Mouse (Mus musculus) heart, embryonic 14.5 days (tissue): ENCODE data around the gene Colgalt2. TPM values are rescaled to one million over a fixed set of nuclear protein-coding genes. Genes with fewer than 3 reads are reported as not detected.
"Not testable (repeated sequence)": the region's sequence is repeated elsewhere in the genome, so short reads cannot be mapped to it uniquely, and the experiment has no call there.

ENCODE experiments used
- ATAC-seq: fragments of 200-750 bp; cut with Nextera tagmentation; 2 replicates; pipeline ENCODE4 v1.8.0; 2017; ENCODE audit warnings: low read depth, moderate TSS enrichment; ENCODE audit not compliant: insufficient number of reproducible peaks, insufficient read depth, low FRiP score
- H3K27ac ChIP-seq, 2 experiments: fragments of 200-500 bp in 1 of 2; fragments of 300-500 bp in 1 of 2; sonication (generic) in 1 of 2; replicated peaks in 1 of 2; 2 replicates each; pipeline ENCODE4 v1.5.1; 2012 to 2014; ENCODE audit warnings: low read depth in 2 of 2, low read length in 2 of 2, control low read depth in 1 of 2, mild to moderate bottlenecking in 1 of 2, mixed read lengths in 1 of 2; ENCODE audit not compliant: control insufficient read depth in 1 of 2, insufficient read depth in 1 of 2
- H3K27me3 ChIP-seq: fragments of 300-500 bp; sonication (generic); 2 replicates; pipeline ENCODE4 v1.6.1; 2014; ENCODE audit warnings: mild to moderate bottlenecking, low read length, control low read depth; ENCODE audit not compliant: control insufficient read depth, insufficient read depth
- H3K36me3 ChIP-seq: fragments of 300-500 bp; sonication (generic); 2 replicates; pipeline ENCODE4 v1.6.1; 2014; ENCODE audit warnings: mild to moderate bottlenecking, control low read depth, low read length, mixed read lengths; ENCODE audit not compliant: control insufficient read depth, insufficient read depth
- H3K4me1 ChIP-seq, 2 experiments: fragments of 200-500 bp in 1 of 2; fragments of 300-500 bp in 1 of 2; sonication (generic) in 1 of 2; 2 replicates each; pipeline ENCODE4 v1.6.1; 2012 to 2014; ENCODE audit warnings: low read length in 2 of 2, control low read depth in 1 of 2, mixed read lengths in 1 of 2; ENCODE audit not compliant: control insufficient read depth in 2 of 2, insufficient read depth in 2 of 2
- H3K4me2 ChIP-seq: fragments of 300-500 bp; sonication (generic); 2 replicates; pipeline ENCODE4 v1.6.1; 2014; ENCODE audit warnings: mild to moderate bottlenecking, low read length
- H3K4me3 ChIP-seq, 2 experiments: fragments of 200-500 bp in 1 of 2; fragments of 300-500 bp in 1 of 2; sonication (generic) in 1 of 2; 2 replicates each; pipeline ENCODE4 v1.5.1; 2012 to 2014; ENCODE audit warnings: low read length in 2 of 2, mild to moderate bottlenecking in 2 of 2, control low read depth in 1 of 2, low read depth in 1 of 2, moderate library complexity in 1 of 2; ENCODE audit not compliant: control insufficient read depth in 1 of 2, insufficient read depth in 1 of 2
- H3K9ac ChIP-seq: fragments of 300-500 bp; sonication (generic); 2 replicates; pipeline ENCODE4 v1.6.1; 2014; ENCODE audit warnings: mild to moderate bottlenecking, low read length
- H3K9me3 ChIP-seq: fragments of 300-500 bp; sonication (generic); 2 replicates; pipeline ENCODE4 v1.6.1; 2016; ENCODE audit warnings: low read length, control low read depth; ENCODE audit not compliant: control insufficient read depth
- WGBS: fragments of 180-500 bp; shearing (Covaris S2); extraction: QIAGEN DNeasy Blood & Tissue Kit; methylation state at CpG from one replicate; pipeline ENCODE4 v1.1.7; 2014; 5-methylcytosine and 5-hydroxymethylcytosine counted together
- polyA plus RNA-seq: library from polyadenylated mRNA; unstranded; fragments of >200 nt; fragmentation: Nextera tagmentation; extraction: Ambion mirVana; gene quantifications from 2 replicates; pipeline ENCODE4 v1.2.1, GENCODE M21; 2014

Gene Colgalt2
- polyA plus RNA-seq, 1 experiment from 2014 or later: 2.8 TPM

GRCm38 (mm10) chr1:152417602-152418001 lies 18.0 kb downstream of the Colgalt2 start:
- peaks cover 10 to 27% of the 10 kb centered on the region in 2 experiments for H3K4me1 ChIP-seq
- no peaks in the 10 kb centered on the region for H3K36me3 ChIP-seq
- H3K4me2 ChIP-seq: 0 out of 2 replicates have a peak overlapping the region, but pooled peaks have one; percentile 3
- 26% methylated on average over 5 of the region's 5 CpGs for WGBS
- H3K27ac ChIP-seq: peak overlapping the region in 1 of 2 experiments; percentile 27; a peak in 2 of 4 replicates
- H3K4me3 ChIP-seq: no peak overlapping the region
- no peak for ATAC-seq
- 0 out of 2 replicates have a peak overlapping the region, but pooled peaks have one; percentile 5 for H3K9ac ChIP-seq
- H3K9me3 ChIP-seq: no peaks in the 10 kb centered on the region
- no peaks in the 10 kb centered on the region for H3K27me3 ChIP-seq

- 58% methylated on average over 3 of the region's 3 CpGs for WGBS
- Histone ChIP-seq H3K27me3 (no peaks in the 10 kb centered on the region), H3K4me2 (no peak overlapping the region), H3K4me1 (peaks cover 12 to 38% of the 10 kb centered on the region in 2 experiments), H3K9me3 (no peaks in the 10 kb centered on the region), H3K36me3 (no peaks in the 10 kb centered on the region), H3K9ac (no peak overlapping the region), H3K27ac (peak overlapping the region; percentile 10 to 57; a peak in 3 of 4 replicates), H3K4me3 (no peak overlapping the region)
- ATAC-seq: no peak
These were observed 22.7 kb downstream of the Colgalt2 start for GRCm38 (mm10) chr1:152422295-152422694.

- Histone ChIP-seq H3K27ac (peak overlapping the region; percentile 15 to 57), H3K27me3 (no peaks in the 10 kb centered on the region), H3K4me1 (peaks cover 6 to 30% of the 10 kb centered on the region in 2 experiments), H3K4me3 (no peak overlapping the region), H3K4me2 (peak overlapping the region; percentile 8; the same call in 1 of the 2 replicates), H3K36me3 (no peaks in the 10 kb centered on the region), H3K9me3 (no peaks in the 10 kb centered on the region), H3K9ac (no peak overlapping the region)
- ATAC-seq: no peak
- WGBS: 55% methylated on average over 3 of the region's 3 CpGs
These were observed 23.4 kb downstream of the Colgalt2 start for GRCm38 (mm10) chr1:152423052-152423451.

- Histone ChIP-seq H3K27ac (no peak overlapping the region), H3K4me2 (no peak overlapping the region), H3K9me3 (no peaks in the 10 kb centered on the region), H3K4me3 (no peak overlapping the region), H3K4me1 (peaks cover 4 to 15% of the 10 kb centered on the region in 2 experiments), H3K36me3 (no peaks in the 10 kb centered on the region), H3K9ac (no peak overlapping the region), H3K27me3 (no peaks in the 10 kb centered on the region)
- ATAC-seq: no peak
- 68% methylated on average over 12 of the region's 12 CpGs for WGBS
These were observed 28.4 kb downstream of the Colgalt2 start for GRCm38 (mm10) chr1:152427912-152428581.

GRCm38 (mm10) chr1:152429805-152430204 lies 30.2 kb downstream of the Colgalt2 start:
- Histone ChIP-seq H3K27ac (no peak overlapping the region), H3K27me3 (no peaks in the 10 kb centered on the region), H3K36me3 (no peaks in the 10 kb centered on the region), H3K4me2 (no peak overlapping the region), H3K4me1 (peaks cover 0 to 5% of the 10 kb centered on the region in 2 experiments; a peak in 1 of 4 replicates), H3K4me3 (no peak overlapping the region), H3K9ac (no peak overlapping the region), H3K9me3 (no peaks in the 10 kb centered on the region)
- WGBS: 73% methylated on average over 7 of the region's 7 CpGs
- no peak for ATAC-seq

GRCm38 (mm10) chr1:152434166-152434565 lies 34.5 kb downstream of the Colgalt2 start:
- Histone ChIP-seq H3K4me1 (no peaks in the 10 kb centered on the region), H3K4me3 (no peak overlapping the region), H3K27ac (no peak overlapping the region), H3K36me3 (no peaks in the 10 kb centered on the region), H3K27me3 (no peaks in the 10 kb centered on the region), H3K9me3 (no peaks in the 10 kb centered on the region), H3K4me2 (no peak overlapping the region), H3K9ac (no peak overlapping the region)
- ATAC-seq: no peak
- 69% methylated on average over 4 of the region's 4 CpGs for WGBS

- H3K36me3 ChIP-seq, ATAC-seq, H3K4me1 ChIP-seq, H3K27ac ChIP-seq, H3K27me3 ChIP-seq, H3K4me3 ChIP-seq, H3K9me3 ChIP-seq, H3K4me2 ChIP-seq, H3K9ac ChIP-seq: not testable (repeated sequence)
- 75% methylated on average over 17 of the region's 17 CpGs for WGBS
These were observed 37.9 kb downstream of the Colgalt2 start for GRCm38 (mm10) chr1:152437518-152437917.
